Mouse (Mus musculus): ENCODE data around the gene Uox. TPM values are rescaled to one million over a fixed set of nuclear protein-coding genes. Genes with fewer than 3 reads are reported as not detected.
A peak's percentile ranks its signal among the peaks of the same experiment; 100 is the strongest.

The Uox gene
- total RNA-seq, 1 experiment from 2014 or later, result not detected

DNA sequence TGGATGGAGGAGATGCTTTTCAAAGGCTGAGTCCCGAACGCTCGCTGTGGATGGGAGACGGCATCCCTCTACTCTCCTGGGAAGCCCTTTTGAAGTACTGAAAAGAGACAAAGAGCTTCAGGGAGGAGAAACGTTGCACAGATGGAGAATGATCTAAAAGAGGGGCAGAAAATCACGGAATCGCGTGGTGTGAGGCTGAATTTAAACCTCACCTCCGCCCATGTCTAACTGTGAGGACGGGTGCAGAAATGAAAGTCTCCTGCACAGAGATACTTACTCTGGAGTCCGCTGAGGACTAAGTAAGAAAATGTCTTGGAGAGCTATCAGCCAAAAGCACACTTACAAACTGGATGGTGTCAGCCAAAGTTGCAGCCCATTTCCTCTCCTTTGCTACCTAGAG lies 51.7 kb downstream of the Uox start:
- no peak for DNase-seq

DNA sequence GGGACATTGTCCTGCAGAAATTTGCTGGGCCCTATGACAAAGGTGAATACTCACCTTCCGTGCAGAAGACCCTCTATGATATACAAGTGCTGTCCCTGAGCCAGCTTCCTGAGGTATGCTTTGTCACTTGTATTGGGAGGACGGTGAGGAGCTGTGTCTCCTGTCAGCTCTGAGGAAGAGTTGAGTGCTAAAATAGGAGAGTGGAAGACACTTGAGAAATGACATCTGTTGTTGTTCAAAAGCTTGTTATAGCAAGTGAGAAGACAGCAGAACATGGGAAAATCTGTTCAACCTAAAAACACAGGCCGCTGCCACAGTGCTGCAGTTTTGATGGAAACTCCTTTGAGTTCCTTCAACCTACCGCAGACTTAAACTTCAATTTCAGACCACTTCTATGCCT lies 55.5 kb downstream of the Uox start:
- no peak for DNase-seq

DNA sequence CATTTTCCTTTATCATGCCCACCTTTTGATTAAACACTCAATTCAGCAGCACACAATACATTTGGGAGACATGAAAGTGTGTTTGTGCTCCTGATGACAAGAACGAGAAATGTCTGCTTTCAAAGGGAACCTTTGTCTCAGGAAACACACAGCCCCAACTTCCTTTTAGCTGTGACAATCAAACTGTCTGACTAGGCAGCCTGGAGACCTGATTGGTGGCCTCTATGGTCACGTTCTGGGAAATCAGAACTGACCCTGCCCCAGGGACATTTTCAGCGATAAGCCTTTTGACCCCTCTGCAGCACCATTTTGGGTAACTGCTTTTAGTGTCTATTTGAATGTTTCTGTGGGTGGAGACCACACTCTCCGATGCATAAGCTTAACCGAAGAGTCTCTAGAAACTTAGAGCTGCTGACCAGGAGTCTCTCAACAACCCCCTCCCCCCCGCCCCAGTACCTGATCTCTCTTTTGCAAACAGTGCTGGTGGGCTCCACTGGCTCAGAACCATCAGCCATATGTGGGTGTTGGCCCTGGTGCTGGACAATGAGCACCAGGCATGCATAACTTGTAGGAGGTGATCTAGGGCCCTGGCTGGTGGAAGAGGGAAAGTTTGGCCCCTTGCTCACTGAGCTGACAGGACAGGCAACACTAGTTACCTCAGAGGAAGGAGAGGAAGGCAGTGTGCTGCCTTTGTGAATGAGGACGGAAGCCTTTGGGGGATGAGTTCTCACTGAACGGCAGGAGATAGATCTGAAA lies 58.2 kb downstream of the Uox start:
- DNase-seq, result no peak

DNA sequence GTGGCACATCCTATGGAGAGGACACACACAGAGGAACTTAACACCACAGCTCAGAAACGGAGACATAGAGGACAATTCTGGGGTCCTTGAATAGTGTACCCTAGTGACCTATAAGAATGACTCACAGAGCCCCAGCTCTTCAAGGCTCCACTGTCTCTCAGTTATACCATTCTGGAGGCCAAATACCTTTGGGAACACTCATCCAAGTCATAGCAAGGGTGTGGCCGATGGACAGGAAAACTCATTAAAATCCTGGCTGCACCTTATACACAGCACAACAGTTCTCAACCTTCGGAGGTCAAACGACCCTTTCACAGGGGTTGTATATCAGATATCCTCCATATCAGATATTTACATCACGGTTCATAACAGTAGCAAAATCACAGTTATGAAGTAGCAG lies 62.3 kb downstream of the Uox start:
- no peak for DNase-seq

DNA sequence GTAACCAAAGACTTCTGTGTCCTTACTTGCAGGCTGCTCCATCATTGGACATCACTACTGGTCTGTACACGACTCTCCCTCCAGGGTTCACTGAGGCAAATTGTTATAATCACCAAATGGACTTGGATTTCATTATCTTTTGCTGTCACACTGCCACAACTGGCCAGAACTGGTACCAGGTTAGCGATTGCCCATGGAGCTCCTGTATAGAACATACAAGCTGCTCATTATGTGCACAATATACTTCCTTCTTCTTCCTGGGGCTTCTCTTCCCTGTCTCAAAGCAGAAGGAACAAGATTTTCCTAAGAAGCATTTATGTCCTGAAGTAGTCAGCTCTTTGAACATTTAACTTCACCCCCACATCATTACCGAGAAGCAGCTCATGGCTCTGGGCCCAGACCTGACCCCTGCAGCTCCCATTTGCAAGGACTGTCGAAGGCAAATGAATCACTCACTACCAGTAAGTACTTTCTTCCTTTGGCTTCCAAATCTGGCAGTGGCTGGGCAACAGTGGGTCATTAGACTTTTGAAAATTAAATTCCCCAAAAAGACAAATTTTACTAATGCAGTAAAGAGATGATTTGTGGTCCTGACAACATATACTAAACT lies 71.7 kb downstream of the Uox start:
- DNase-seq, result peak; percentile 41

DNA sequence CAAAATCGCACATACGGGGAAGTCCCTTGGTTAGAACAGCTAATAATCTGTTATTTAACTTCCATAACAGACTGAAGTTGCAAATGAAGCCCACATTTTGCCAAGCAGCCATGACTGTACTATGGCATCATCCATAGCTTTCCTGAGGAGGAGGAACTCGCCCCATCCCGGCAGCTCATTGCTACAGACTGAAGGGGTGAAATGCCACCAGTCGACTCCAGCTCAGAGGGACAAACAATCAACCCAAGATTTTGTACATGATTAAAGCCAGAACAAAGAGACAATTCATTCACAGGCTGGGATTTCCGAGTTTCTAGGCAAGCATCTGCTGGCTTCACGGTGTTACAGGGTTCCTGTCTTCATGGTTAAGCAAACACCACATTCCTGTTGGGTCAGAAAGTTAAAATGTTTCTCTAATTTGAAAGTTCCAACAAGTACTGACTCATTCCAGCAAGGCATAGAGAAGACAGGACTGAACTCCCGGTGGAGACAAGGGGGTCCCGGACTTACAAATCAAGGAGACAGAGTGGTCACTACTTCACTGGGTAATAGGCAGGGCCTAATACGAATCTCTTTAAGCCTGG lies 79.2 kb downstream of the Uox start:
- DNase-seq, result no peak

DNA sequence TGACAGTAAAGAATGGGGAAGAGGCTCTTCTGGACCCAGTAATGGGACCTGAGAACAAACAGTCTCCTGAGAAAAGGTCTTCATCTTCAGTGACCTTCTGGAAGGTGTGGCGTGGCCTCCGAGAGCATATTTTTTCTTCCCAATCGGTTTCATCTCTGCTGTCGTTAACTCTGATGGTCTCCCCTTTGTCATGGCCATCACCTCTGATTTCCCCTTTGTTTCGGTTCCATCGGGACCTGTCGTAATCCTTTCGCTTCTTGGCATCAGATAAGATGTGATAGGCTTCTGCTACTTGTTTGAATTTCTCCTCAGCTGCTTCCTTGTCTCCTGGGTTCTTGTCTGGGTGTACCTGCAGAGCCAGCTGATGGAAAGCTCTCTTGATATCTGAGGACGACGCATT lies 80.5 kb downstream of the Uox start:
- DNase-seq, result no peak

DNA sequence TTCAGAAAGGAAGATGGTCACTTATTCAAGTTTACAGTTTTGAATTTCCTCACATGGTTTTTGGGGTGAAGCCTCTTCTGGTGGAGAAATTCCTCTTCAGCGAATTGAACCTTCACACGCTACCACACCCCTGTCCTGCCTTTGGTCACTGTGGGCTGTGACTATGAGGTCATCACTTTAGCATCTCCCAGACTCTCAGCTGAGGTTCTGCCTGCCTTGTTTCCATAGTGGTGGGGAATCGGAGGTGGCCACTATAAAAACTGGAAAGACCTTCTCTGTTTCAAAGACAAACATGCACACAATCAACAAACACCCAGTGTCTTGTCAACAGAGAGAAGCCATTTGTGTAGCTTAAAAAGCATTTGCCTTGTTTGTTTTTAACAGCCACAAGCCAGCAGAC lies 81.0 kb downstream of the Uox start, which contains the start of gene 4930503B20Rik:
Gene 4930503B20Rik (minus strand): TSS at position 101 of the 400 bp plus-strand sequence.
- DNase-seq, result no peak

DNA sequence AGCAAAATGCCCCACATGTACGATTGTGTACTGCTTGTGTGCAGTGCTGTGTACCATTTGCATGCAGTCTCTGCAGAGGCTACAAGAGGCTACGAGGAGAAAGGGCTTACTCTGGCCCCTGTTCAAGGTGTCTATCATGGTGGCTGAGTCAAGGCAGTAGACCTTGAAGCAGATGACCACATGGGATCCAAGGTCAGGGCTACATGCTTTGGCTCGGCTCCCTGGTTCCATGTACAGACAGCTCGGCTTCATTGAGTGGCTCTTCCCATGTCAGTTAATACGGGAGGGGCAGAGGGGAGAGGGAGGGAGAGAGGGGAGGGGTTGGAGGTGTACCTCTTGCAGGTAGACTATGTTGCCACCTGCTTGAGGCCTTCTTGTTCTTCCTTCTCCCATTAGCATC lies 82.2 kb downstream of the Uox start:
- peak; percentile 44 for DNase-seq

DNA sequence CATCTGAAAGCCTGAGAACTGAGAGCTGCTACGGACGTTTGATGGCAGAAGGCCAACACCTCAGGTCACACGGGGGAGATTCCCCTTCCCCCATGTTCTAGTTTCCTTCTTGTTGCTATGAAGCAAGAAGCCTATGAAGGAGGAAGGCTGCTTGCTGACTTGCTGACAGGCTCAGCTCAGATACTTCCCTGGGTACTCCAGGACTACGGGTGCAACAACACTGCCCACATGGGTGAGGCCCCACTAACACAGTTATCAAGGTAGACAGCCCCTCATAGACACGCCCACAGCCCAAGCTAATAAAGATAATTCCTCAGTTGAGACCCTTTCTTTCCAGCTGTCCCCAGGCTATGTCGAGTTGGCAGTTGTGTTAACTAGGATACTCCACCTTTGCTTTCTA lies 83.5 kb downstream of the Uox start:
- DNase-seq, result no peak

DNA sequence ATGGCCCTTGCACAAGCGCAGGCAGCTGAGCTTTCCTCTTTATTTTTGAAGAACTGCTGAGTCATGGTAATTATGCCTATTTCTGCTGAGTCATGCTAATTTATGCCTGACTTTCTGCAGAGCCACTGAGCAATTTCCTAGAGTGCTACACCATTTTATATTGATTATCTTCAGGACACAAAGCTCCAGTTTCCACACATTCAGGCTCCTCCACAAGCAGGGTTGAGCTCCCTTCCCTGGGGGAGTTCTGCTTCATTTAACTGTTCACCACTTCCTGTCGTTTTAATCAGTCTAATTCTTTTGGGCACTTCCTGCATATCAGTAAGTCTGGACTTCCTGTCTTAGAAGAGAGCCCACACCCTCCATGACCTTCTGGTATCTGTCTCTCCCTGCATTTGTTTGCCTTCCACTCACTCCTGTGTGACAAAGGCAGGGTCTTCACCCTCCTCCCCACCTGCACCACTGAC lies 84.9 kb downstream of the Uox start:
- DNase-seq, result no peak

DNA sequence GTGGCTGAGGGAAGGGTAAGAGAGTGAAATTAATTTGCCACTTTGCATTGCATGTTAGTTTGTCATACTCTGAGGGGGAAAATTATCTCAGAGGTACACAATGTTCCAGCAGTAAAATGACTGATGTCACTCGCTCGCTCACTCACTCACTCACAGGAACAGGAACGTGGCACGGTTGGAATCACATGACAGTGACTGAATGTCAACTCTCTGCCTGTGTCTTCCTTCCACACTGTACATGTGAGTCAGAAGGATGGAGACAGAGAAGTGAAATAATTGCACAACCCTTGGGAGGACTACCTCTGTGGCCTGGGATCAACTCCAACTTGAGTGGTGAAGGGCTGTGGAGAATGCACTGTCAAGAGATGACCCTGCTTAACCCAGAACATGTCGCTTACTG lies 87.2 kb downstream of the Uox start:
- DNase-seq, result peak; percentile 27

DNA sequence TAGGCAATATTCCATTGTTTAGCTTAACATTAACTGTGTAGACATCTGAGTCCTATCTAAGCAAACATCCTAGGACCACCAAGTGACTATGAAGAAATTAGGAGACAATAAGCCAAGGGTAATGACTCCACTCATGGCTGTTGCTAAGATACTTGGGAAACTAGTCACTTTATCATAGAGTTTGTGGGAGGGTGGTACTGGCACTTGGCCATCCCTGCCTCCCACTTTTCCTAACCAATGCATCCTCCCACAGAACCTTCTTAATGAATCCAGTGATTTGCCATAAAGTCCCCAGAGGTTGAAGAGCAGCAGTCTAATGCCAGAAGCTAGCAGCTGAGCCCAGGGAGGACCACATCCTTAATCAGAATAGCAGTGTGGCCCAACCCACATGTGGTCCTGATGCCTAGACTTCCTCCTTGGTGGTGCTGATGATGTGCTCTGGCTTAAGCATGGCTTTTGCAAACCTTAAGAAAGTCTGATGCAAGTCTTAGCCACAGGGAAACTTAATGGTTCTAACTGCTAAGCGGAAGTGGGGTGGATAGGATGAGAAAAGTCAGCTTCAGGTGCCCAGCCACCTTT lies 87.9 kb downstream of the Uox start:
- no peak for DNase-seq

DNA sequence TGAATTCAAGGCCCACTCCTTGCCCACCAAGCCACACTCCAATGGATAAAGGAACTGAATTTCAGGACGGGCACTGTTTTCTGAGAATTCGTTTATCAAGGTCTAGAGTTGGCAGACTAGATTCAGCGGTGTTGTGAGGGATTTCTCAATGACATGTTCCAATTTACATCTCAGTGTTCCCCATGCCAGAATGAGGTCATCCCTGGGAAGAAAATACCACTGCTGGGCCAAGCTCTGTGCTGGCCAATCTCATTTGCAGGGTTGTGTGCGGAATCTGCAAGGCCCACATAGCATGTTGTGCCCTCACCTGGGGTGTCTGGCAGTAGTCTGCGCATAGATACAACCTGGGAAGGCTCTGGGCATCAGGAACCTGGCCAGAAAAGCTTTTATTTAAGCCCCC lies 89.1 kb downstream of the Uox start:
- DNase-seq, result no peak

DNA sequence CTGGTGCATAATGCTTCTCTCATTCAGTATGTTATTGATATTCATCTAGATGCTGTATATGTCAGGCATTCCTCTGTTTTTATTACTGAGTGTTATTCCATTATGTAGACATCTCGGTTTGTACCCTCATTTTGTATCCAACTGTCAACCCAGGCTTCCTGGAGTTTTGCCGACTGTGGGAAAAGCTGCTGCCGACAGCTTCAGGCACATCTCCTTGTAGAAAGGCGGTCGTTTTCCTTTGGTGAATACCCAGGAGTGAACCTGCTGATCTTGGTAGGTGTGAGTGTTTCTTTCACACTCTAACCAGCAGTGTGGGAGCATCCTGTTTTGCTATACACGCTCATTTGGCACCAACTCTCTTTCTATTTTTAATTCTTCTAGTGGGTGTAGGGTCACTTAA lies 90.8 kb downstream of the Uox start:
- no peak for DNase-seq

DNA sequence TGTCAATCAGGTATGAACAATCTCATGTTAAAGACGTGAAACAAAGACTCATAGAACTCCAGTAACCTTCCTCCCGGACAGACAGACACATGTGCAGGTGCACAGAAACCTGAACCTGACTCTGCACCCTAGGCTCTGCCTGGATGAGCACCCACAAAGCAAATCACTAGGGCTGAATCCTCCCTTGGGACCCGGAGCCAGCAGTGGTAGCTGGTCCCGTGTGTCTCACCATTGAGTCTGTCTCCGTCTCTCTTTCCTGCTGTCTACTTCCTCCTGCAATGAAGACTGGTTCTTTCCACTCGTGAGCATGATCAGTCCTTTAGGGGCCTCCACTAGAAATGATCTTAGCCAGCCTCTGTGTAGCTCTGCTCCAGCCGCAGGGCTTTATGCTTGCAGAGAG lies 91.7 kb downstream of the Uox start:
- no peak for DNase-seq

DNA sequence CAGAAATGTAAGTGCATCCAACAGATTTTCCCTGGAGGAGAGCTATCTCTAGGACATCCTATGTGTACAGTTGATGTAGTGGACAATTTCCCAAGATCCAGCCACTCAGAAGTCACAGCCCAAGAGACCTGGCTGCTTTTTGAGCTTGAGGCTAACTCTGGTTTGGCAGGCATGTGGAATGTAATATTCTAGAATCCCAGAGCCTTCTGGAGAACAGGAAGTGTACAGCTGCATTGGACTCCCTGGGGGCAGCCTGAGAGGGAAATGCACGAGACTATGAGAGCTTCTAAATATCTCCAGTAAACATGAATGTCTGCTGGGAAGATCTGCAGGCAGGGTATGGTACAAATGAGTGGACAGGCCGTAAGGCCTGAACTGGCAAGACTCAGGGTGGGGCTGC lies 100.9 kb downstream of the Uox start:
- DNase-seq, result no peak

DNA sequence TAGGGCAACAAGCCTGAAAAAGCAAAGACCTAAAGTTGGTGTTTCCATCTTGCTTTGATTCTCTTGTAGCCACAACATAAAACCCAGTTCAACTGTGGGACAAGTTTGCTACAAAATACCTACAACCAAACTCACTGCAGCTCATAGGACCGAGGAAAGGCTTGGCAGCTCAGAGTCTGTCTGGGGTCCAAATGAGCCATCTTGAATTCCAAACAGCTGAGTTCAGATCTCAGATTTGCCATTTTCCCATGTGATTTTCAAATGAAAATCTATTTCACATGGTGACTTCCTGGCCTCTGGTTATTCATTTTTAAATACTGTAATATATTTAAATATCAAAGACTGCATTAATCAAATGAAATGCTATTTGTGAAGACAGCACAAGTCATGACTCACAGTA lies 104.9 kb downstream of the Uox start:
- no peak for DNase-seq

DNA sequence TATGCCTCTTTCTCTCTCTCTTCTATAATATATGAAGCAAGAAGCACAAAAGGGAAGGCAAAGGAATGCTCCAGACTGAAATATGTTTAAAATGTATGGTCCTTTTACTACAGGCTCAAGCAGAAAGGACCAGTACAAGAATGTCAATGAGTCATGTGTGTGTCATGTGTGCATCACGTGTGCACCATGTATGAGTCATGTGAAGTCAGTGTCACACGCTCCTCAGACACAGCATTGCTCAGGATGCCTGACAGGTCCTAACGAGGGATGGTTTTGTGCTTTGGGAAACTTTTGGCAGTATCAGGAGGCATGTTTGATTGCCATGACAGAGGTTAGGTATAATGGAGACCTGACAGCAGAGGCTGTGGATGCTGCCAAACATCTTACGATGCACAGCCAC lies 106.0 kb downstream of the Uox start:
- DNase-seq, result no peak

DNA sequence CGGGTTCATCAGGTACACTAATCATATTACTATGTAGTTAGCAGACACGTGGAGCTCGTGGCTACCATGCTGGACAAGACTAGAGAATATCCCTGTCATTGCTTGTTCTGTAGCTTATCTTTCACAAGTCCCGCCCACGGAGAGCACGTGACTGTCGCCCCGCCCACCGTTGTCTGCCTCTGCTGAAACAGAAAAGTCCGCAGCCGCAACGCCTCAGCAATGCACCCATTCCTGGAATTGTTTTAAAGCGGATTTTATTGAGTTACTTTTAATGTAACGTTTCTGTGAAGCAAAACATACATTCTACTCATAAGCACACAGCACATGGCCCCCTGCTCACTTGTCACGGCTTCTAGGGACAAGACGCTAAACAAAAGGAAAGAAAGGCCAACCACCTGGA lies 109.4 kb downstream of the Uox start:
- DNase-seq, result no peak

DNA sequence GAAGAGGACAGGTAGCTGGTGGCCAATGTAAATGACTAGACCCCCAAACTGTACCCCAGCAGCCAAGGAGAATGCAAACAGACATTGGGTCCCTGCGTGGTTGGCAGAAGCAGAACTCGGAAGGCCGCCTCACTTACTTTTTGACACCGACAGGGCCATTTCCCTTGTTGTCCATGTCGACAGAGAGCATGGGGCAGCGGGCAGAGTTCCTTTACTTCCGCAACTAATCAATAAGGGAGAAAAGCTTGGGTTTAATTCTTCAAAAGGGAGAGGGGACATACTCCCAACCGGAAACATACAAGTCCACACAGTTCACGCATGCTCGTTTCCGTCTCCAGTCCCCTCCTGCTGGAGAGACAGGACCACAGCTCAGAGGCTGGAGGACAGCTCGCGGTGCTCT lies 110.4 kb downstream of the Uox start:
- DNase-seq, result no peak

DNA sequence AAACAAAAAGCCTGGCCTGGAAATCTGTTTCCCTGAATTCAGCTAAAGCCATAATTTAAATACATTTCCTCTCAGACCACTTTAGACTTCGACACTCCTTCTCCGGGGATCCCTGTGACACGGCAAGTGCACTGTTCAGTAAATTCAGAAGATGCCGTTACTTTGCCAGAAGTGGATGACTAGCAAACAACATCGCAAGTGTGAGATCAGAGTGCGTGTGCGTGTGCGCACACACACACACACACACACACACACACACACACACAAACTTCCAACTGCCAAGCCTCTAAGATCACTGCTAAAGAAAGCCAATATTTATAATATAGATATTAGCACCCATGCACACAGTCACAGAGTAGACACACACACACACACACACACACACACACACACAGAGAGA lies 111.5 kb downstream of the Uox start:
- DNase-seq, result no peak
